Mouse (Mus musculus) heart, embryonic 14.5 days (tissue): ENCODE results near the gene Rph3a. TPM values are rescaled to one million over a fixed set of nuclear protein-coding genes. Genes with fewer than 3 reads are reported as not detected.
"Not testable (repeated sequence)": the region's sequence is repeated elsewhere in the genome, so short reads cannot be mapped to it uniquely, and the experiment has no call there.

Source experiments
- ATAC-seq: fragments of 200-750 bp; cut with Nextera tagmentation; 2 replicates; pipeline ENCODE4 v1.8.0; 2017; ENCODE audit warnings: low read depth, moderate TSS enrichment; ENCODE audit not compliant: insufficient number of reproducible peaks, insufficient read depth, low FRiP score
- H3K27ac ChIP-seq, 2 experiments: fragments of 200-500 bp in 1 of 2; fragments of 300-500 bp in 1 of 2; sonication (generic) in 1 of 2; replicated peaks in 1 of 2; 2 replicates each; pipeline ENCODE4 v1.5.1; 2012 to 2014; ENCODE audit warnings: low read depth in 2 of 2, low read length in 2 of 2, control low read depth in 1 of 2, mild to moderate bottlenecking in 1 of 2, mixed read lengths in 1 of 2; ENCODE audit not compliant: control insufficient read depth in 1 of 2, insufficient read depth in 1 of 2
- H3K27me3 ChIP-seq: fragments of 300-500 bp; sonication (generic); 2 replicates; pipeline ENCODE4 v1.6.1; 2014; ENCODE audit warnings: mild to moderate bottlenecking, low read length, control low read depth; ENCODE audit not compliant: control insufficient read depth, insufficient read depth
- H3K36me3 ChIP-seq: fragments of 300-500 bp; sonication (generic); 2 replicates; pipeline ENCODE4 v1.6.1; 2014; ENCODE audit warnings: mild to moderate bottlenecking, control low read depth, low read length, mixed read lengths; ENCODE audit not compliant: control insufficient read depth, insufficient read depth
- H3K4me1 ChIP-seq, 2 experiments: fragments of 200-500 bp in 1 of 2; fragments of 300-500 bp in 1 of 2; sonication (generic) in 1 of 2; 2 replicates each; pipeline ENCODE4 v1.6.1; 2012 to 2014; ENCODE audit warnings: low read length in 2 of 2, control low read depth in 1 of 2, mixed read lengths in 1 of 2; ENCODE audit not compliant: control insufficient read depth in 2 of 2, insufficient read depth in 2 of 2
- H3K4me2 ChIP-seq: fragments of 300-500 bp; sonication (generic); 2 replicates; pipeline ENCODE4 v1.6.1; 2014; ENCODE audit warnings: mild to moderate bottlenecking, low read length
- H3K4me3 ChIP-seq, 2 experiments: fragments of 200-500 bp in 1 of 2; fragments of 300-500 bp in 1 of 2; sonication (generic) in 1 of 2; 2 replicates each; pipeline ENCODE4 v1.5.1; 2012 to 2014; ENCODE audit warnings: low read length in 2 of 2, mild to moderate bottlenecking in 2 of 2, control low read depth in 1 of 2, low read depth in 1 of 2, moderate library complexity in 1 of 2; ENCODE audit not compliant: control insufficient read depth in 1 of 2, insufficient read depth in 1 of 2
- H3K9ac ChIP-seq: fragments of 300-500 bp; sonication (generic); 2 replicates; pipeline ENCODE4 v1.6.1; 2014; ENCODE audit warnings: mild to moderate bottlenecking, low read length
- H3K9me3 ChIP-seq: fragments of 300-500 bp; sonication (generic); 2 replicates; pipeline ENCODE4 v1.6.1; 2016; ENCODE audit warnings: low read length, control low read depth; ENCODE audit not compliant: control insufficient read depth
- WGBS: fragments of 180-500 bp; shearing (Covaris S2); extraction: QIAGEN DNeasy Blood & Tissue Kit; methylation state at CpG from one replicate; pipeline ENCODE4 v1.1.7; 2014; 5-methylcytosine and 5-hydroxymethylcytosine counted together
- polyA plus RNA-seq: library from polyadenylated mRNA; unstranded; fragments of >200 nt; fragmentation: Nextera tagmentation; extraction: Ambion mirVana; gene quantifications from 2 replicates; pipeline ENCODE4 v1.2.1, GENCODE M21; 2014

Gene Rph3a
- polyA plus RNA-seq, 1 experiment from 2014 or later: not detected

DNA sequence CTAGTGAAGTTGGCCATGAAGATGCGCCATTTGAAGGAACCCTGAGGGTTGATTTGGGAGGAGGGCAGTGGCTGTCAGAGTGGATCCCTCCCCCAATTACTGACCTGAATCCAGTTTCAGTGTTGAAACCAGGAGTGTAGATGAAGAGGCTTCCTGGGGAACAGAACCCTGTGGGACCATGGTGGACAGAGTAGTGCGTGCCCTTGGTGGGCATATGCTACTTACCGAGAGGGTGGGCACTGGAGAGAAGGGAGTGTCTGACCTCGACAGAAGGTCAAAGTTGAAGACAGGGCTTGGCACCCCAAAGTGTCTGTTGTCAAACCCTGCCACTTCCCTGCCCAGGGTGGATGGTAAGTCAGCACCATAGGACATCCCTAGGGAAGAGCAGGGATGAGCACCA, 116.0 kb downstream of the Rph3a start:
- not testable (repeated sequence) for H3K4me2 ChIP-seq, H3K36me3 ChIP-seq, H3K27ac ChIP-seq, ATAC-seq, H3K9me3 ChIP-seq, H3K27me3 ChIP-seq, H3K4me3 ChIP-seq, H3K4me1 ChIP-seq, H3K9ac ChIP-seq
- WGBS: 82% methylated on average over 4 of the region's 4 CpGs

DNA sequence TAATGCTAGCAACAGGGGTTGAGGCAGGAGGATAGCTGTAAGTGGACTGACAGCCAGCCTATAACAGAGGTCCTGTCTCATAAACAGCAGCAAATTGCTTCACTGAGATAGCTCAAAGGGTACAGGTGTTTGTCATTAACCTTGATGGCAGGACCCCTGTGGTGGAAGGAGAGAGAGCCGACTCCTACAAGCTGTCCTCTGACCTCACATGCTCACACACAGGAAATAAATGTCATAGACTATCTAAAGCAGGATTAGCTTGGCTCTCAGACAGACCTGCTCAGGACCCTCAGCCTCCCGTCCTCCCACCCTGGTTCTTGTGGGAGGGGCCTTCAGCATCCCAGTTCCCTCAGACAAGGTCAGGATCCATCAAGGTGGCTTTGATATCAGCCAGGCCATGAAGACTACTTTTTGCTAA, 117.6 kb downstream of the Rph3a start:
- Histone ChIP-seq H3K27me3 (no peaks in the 10 kb centered on the region), H3K4me3 (no peak overlapping the region), H3K4me2 (no peak overlapping the region), H3K36me3 (no peaks in the 10 kb centered on the region), H3K27ac (no peak overlapping the region), H3K4me1 (no peaks in the 10 kb centered on the region), H3K9me3 (no peaks in the 10 kb centered on the region), H3K9ac (no peak overlapping the region)
- ATAC-seq: no peak
- WGBS: 54% methylated on average over 2 of the region's 2 CpGs

DNA sequence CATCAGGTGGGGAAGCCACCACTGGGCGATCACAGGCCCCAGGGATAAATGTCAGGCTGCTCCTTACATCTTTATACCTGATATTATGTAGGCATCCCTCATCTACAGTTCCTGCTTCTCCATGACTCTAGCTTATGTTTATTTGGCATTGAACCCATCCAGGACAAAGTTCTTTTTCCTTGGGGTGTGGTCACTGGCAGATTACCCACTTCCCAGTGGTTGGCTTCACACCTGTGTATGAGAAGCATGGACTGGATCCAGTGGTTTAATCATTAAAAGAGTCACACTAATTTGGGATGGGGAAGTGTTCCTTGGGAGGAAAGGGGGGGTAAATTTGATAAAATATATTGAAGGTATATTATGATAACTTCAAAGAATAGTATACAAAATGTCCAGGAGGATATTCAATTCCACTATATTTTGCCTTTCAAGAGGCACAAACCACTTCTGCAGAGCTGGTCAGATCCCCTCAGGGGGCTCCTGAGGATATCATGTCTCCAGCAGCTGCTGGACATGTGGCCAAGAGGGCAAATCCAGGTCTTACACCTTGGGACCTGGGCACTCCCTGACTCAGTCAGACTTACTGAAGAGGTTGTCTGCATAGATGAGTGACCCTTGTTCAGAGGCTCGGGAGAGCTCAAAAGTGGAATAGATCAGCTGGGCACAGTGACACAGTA, 118.2 kb downstream of the Rph3a start:
- H3K4me1 ChIP-seq, H3K4me2 ChIP-seq, H3K36me3 ChIP-seq, H3K27ac ChIP-seq, H3K4me3 ChIP-seq, ATAC-seq, H3K9me3 ChIP-seq, H3K27me3 ChIP-seq, H3K9ac ChIP-seq: not testable (repeated sequence)
- 68% methylated on average over 2 of the region's 2 CpGs for WGBS

DNA sequence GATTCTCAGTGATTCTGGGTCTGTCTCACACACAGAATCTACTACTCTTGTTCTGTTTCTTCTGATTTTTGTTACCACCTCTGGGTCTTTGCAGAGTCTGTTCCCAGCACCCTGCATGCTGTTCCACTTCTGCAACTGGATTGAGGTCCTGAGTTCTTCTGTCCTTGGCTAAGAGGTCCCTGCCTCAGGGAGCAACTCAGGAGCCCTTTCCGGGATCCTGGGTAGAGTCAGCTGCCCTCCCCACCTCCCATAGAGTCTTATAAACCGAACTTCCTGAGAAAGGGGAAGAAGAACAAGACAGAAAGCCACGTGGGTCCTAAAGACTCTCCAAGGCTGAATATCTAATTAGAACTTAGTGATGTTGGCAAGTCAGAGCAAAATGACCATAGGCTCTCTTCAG, 118.9 kb downstream of the Rph3a start:
- Histone ChIP-seq H3K27me3 (no peaks in the 10 kb centered on the region), H3K4me3 (no peak overlapping the region), H3K27ac (no peak overlapping the region), H3K9me3 (no peaks in the 10 kb centered on the region), H3K36me3 (no peaks in the 10 kb centered on the region), H3K9ac (no peak overlapping the region), H3K4me2 (no peak overlapping the region), H3K4me1 (no peaks in the 10 kb centered on the region)
- ATAC-seq: no peak
- WGBS: 48% methylated on average over 3 of the region's 3 CpGs

Other genes with a start within 250 kb of the Rph3a start
- gene Oas3, start 232.4 kb downstream of the Rph3a start, polyA plus RNA-seq: 0.27 and 0.77 TPM in 2 replicates
- not detected in 2 replicates for gene Oas1e, start 214.6 kb downstream of the Rph3a start, polyA plus RNA-seq
- 0.31 and 0.55 TPM in 2 replicates for gene Oas1c, start 197.6 kb downstream of the Rph3a start, polyA plus RNA-seq
- not detected in 2 replicates for gene Oas1f, start 162.7 kb downstream of the Rph3a start, polyA plus RNA-seq
- not detected in 2 replicates for gene Oas1h, start 148.7 kb downstream of the Rph3a start, polyA plus RNA-seq
- 0.45 and 0.50 TPM in 2 replicates for gene Oas1g, start 122.5 kb downstream of the Rph3a start, polyA plus RNA-seq
- gene Oas1a, start 102.6 kb downstream of the Rph3a start, polyA plus RNA-seq: 1.4 and 1.9 TPM in 2 replicates
- not detected in 2 replicates for gene Oas1d, start 95.6 kb downstream of the Rph3a start, polyA plus RNA-seq
- 22.5 and 25.6 TPM in 2 replicates for gene Ptpn11, start 181.3 kb upstream of the Rph3a start, polyA plus RNA-seq
- 386 and 413 TPM in 2 replicates for gene Rpl6, start 194.4 kb upstream of the Rph3a start, polyA plus RNA-seq
- gene Hectd4, start 210.1 kb upstream of the Rph3a start, polyA plus RNA-seq: 5.5 and 5.8 TPM in 2 replicates